Mouse (Mus musculus) neural tube, embryonic 10.5 days (tissue): ENCODE measurements at regions not wholly inside any gene's neighbourhood (a gene's known extent, or its start where the extent isn't known, plus 50 kb on each side); places are given as distances from the start of the nearest gene placed in this dataset.

ENCODE experiments used
- DNase-seq: peaks from one replicate; pipeline ENCODE4 v3.0.0-alpha.2; 2017; ENCODE audit warnings: low spot score; ENCODE audit errors: extremely low spot score

DNA sequence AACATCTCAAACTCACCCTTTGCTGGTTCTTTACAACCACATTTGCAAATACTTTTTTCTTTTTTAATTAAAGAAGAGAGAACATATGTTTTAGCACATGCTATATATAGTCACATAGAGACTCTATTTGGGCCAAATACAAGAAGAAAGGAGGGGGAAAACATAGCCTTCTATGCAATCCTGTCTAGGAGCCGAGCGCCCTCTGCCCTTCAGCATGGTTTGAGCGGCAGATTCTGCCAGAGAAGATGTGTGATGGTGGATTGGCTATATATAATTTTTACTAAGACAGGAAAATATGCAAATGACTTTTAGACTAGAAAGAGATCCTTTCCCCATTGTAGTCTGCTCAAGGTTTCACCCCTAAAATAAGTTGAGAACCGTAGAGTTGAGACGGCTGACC is 60.0 kb upstream of the Myom1 start:
- no peak for DNase-seq

DNA sequence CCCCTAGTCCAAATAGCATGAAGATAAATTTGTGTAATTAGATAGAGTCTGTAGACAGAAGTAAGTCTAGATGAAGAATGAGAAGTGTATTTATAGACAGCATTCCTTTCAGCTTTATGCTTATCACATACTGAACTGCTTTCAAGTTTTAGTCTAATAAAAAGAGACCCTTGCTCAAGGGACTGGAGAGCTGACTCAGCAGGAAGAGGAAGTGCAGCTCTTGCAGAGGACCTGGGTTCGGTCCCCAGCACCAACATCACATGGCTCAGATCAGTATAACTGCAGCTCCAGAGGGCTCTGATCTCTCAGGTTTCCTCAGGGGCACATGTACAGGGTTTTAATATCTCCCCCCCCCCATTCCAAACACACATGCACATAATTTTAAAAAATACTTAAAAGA is 68.2 kb upstream of the Myom1 start:
- DNase-seq, result no peak

DNA sequence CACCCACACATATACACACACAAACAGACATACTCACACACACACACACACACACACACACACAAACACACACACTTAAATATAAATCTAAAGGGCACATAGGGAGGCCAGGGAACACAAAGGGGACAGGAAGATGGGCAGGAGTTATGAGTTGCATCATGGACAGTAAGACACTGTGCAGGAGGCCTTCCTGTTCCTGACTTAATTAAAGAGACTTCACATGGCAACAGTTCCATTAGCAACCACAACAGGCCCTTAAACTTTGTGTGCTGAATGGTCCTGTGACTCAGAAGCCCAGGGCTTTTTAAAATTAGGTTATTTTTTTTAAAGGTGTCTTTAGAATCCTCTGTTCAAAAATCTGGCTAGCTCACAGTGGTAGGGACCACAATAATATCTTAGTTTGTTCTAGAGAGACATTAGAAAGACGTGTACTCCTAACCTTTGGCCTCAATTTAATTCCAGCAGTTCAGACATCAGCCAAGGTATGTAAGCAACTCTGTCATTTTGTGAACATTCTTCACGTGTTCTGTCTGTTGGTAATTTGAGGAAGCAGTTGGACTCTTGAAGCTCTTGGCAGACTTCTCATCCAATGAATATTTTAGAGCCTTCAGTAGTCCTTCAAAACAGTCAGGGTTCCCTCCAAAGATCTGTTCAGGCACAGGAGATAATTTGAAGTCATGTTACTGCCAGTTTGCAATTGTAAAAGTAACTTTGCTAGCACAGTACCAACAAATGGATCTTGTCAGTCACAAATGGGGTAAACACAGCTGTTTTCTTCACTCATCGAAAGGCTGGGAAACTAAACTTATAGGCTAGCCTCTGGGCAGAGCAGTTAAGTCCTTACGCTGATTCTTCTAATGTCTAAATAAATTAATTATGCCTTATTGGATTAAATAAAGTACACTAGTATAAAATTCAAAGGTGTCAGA is 69.0 kb upstream of the Myom1 start:
- no peak for DNase-seq

DNA sequence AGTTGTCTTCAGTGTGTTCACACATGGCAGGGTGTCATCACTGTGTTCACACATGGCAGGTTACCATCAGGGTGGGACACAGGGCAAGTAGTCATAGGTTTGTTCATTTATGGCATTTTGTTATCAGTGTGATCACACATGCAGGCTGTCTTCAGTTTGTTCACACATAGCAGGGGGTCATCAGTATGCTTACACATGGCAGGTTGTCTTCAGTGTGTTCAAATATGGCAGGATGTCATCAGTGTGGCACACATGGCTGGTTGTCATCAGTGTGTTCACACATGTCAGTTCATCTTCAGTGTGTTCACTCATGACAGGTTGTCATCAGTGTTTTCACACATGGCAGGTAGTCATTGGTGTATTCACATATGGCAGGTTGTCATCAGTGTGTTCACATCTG is 69.9 kb upstream of the Myom1 start:
- no peak for DNase-seq

DNA sequence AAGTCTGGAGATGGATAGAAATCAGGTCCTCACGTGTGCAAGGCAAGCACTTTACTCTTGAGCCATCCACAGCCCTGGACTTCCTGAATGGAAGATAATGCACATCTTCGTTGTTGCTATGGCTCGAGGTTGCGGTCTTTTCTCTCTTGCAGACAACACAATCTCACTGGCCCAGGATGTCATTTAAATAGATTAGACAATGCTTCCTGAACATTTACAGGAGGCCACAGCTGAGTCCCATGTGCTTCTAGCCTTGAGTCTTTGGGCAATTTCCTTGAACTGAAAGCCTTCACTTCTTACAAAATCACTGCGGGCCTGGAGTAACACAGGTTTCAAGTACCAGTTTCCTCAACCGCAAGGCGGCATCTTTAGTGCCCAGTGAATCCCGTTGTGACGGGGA is 71.8 kb upstream of the Myom1 start:
- DNase-seq, result no peak

DNA sequence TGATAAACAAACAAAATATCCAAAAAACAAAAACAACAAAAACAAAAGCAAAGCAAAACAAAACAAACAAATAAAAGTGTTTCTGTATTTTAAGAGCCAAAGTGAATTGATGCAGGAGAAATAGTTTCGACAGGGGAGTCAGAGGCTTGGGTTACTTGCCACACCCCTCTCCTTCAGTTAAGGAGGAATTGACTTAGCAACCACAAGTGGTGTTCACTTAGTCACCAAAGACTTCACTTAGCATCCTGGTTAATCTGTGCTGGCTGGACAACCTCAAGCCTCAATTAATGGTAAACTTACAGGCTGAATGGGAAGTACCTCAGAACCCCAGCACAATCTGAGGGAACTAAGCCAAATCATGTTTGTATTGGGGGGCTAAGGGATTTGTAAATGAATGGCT is 72.9 kb upstream of the Myom1 start:
- no peak for DNase-seq

DNA sequence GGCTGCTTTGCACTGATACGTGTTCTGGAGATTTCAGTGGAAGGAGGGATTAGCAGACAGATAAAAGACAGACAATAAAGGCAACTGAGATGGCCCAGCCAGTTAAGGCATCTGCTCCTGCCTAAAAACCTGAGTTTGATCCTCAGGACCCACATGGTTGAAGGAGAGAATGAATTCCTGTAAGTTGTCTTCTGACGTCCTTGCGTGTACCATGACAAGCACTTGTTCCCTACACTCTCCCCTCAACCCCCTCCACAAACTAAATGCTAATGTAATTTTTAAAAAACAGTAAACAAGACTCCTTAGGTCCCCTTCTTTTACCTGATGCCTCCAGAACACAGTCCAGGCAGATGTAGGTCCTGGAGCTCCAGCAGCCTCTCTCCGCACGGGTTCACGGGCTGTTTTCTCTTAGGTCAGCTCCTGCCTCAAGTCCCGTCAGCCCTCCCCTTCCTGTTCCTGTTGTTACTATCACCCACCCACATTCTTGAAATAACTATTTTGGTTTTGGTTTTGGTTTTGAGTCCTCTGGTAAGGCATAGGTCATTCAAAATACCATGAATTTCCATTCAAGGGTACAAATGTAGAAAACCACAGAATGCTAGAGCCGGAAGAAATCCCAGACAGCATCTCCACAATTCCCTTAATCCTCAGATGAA is 71.3 kb upstream of the Tgif1 start:
- DNase-seq, result no peak

DNA sequence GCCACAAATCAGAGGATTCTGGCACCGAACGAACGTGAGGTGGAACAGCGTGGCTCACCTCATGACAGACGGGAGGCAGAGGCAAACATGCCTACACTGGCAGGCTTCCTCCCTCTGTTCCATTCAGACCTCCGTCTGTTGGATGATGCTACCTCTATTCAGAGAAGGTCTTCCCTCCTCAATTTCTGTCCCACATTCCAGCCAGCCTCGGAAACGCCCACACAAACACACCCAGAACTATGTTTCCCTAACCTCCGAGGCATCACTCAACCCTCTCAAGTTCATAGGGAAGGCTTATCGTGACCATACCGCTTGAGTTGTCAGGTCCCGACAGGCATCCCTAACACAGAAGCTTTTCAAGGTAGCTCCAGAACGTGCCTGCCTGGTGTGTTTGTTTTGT is 68.3 kb upstream of the Tgif1 start:
- no peak for DNase-seq

DNA sequence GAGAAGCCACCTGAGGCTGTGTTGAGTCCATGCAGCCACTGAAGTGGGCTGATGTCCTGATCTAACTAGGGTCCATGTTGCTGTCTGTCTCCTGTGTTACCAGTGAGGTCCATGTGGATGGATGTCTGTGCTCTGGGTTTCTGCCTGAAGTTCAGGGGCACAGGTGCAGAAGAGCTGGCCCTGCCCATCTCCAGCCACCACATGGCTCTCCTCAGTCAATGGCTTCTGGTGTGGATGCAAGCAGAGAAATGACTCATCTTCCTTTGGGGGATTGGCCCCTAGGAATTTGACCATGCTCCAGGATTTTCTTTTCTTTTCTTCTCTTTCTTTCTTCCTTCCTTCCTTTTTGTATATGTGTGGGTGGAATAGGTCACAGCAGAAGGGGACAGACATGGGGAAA is 66.8 kb upstream of the Tgif1 start:
- DNase-seq, result no peak

DNA sequence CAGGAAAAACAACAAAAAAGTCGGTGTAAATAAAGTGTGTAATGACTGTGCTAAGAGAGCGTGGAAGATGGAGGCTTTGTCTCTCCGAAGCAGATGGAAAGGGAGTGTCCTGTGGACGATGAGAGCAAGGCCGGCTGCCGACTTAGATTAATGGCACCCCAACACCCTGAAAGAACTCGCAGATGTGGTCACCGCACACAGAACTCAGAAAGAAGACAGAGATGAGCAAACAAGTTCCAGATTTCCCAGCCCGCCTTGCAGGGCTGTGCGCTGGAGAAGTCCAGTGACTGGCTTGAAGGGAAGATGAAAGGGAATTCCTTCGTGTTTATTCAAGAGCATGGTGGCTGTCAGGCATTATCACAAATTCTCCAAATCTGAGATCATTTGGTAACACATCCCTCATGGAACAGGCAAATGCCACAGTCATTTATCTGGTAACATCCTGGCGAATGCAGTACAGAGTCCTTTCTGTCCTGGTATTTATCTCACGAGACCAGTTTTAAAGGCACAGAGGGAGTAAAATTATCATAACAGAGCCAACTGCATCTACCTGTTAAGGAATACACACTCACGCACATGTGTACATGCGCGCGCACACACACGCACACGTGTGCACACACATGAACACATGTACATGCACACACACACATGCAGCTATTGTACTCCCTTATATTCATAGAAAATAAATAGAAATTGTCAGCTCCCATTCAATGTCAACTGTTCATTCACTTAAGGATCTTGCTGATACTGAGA is 64.0 kb upstream of the Tgif1 start:
- DNase-seq, result peak; percentile 53

DNA sequence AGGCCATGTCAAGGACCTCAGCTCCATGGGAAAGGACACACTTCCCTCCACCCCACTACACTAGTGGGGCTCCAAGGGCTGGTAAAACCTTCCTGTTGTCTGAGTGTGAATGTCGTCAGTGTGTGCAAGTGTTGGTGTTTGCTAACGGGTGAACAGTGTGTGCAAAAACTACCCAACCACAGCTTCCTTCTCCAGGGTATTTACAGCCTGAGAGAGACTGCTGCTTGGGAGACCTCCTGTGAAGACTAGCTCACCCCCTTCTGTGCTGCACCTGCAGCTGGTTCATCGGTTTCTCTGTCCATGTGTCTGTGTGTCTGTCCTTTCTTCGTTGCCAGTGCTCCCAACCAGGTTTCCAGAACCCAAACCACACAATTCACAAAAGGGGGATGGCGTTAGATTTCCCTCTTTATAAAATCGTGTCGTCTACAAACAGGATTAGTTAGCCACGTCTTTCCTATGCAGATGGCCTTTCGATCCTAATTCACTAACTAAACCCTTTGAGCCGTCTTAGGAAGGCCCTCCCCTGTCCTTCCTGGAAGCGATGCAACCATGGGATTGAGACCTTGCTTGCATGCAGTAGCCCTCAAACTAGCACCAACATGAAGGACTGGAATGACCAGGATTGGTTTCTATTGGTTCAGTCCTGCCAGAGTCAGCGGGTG is 62.9 kb upstream of the Tgif1 start:
- DNase-seq, result no peak

DNA sequence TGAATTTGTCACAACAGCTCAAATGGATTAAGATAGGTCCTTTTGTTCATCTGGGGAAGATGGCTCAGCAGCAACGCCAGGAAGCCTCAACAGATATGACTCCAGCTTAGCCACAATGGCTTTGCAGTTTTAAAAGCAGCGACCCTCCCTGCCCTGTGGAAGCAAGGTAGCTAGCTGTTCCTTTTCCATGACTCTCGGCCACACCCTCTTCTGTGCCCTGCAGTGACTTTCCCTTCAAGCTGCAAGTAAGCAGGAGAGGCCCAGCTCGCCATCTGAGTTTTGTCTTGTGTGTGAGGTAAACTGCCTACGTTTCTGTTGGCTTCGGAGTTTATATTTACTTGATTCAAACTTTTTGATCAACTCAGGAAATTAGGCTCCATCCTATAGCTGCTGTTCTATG is 62.1 kb upstream of the Tgif1 start:
- no peak for DNase-seq

DNA sequence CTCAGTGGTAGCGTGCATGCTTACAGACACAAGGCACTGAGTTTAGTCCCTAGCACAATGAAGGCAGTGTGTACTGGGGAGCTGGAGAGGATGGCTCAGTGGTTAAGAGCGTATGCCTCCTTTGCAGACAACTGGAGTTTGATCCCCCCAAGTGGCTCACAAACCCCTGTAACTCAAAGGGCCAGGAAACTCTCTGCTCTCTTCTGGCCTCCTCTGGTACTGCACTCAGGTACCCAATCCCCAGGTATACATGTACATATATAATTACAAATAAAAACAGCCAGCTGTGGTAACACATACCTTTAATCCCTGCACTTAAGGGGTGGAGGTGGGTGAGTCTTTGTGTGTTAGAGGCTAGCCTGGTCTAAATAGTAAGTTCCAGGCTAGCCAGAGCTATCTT is 56.9 kb upstream of the Tgif1 start:
- DNase-seq, result no peak

DNA sequence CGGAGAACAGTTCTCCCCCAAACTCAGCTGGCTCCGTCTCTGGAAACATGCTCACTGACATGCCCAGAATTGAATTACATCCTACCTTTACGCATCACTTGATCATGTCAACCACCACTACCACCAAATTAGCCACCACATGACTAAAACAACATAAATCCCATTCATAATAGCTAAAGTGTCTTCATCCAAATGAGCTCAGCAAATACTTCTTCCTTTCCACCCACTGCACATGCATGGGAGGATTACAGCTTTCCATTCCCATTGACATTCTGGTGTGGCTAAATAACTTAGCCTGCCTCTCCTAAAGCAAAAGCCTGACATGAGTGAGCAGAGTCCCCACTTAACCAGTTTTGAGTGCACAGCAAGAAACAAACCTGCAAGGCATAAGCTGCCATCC is 56.2 kb upstream of the Tgif1 start:
- no peak for DNase-seq

DNA sequence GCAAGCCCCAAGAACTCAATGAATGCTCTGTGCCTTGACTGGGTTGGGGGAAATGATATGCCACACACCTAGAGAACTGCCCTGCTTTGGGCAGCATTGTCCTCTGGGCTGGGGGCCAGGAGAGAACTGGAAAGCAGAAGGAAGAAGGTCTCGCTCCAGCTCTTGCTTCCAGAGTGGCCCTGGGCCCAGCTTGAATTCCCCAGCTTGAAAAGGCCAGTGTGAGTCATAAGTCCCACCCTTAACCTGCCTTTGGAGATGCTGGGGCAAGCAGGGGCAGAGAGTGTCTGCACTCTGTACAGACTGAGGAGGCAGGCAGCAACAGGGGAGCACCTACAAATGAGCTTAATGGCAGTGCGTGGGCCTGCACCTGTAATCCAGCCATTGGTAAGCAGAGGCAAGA is 55.0 kb upstream of the Tgif1 start:
- DNase-seq, result no peak
